Mouse (Mus musculus) brain, embryonic 18.5 days (tissue): ENCODE measurements at regions not wholly inside any gene's neighbourhood (a gene's known extent, or its start where the extent isn't known, plus 50 kb on each side); places are given as distances from the start of the nearest gene placed in this dataset.
A peak's percentile ranks its signal among the peaks of the same experiment; 100 is the strongest.

Experiments
- DNase-seq: peaks from one replicate; pipeline ENCODE4 v3.0.0-alpha.2; 2012; ENCODE audit warnings: low read depth, low spot score

- peak; percentile 4 for DNase-seq
Observed at GRCm38 (mm10) chrX:77190863-77191262, 319.9 kb upstream of the Tbl1x start.

GRCm38 (mm10) chrX:77208726-77209125 lies 302.1 kb upstream of the Tbl1x start:
- no peak for DNase-seq

- peak; percentile 4 for DNase-seq
Observed at GRCm38 (mm10) chrX:77219355-77219754, 291.5 kb upstream of the Tbl1x start.
